Mouse (Mus musculus) kidney, adult 8-10 months (tissue): ENCODE measurements around the gene Poc1a.

Experiments used
- DNase-seq, 2 experiments: peaks; one replicate each; pipeline ENCODE4 v3.0.0; 2022

Gene Poc1a

GRCm38 (mm10) chr9:106280808-106281544 lies at the start of gene Poc1a:
TSS of gene Poc1a (plus strand) at chr9:106281061.
- DNase-seq: peak; percentile 96 to 97

DNA sequence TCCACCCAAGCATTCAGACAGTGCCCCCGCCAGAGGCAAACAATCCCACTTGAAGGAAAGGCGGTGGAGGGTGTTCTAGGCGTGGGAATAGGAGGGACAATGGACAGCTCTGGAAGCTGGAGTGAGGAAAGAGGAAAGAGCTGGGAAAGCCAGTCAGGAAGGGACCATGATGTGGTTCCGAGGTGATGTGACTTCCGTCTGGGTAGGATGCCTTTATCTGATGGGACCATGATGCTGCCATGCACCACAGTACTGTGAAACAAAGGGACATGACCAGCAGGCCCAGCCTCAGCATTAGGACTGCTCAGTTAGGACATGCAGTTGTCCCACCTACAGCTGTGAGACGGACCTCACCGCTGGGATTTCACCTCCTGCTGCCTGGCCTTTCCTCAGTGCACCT lies 49.6 kb upstream of the Poc1a start:
- DNase-seq: no peak

DNA sequence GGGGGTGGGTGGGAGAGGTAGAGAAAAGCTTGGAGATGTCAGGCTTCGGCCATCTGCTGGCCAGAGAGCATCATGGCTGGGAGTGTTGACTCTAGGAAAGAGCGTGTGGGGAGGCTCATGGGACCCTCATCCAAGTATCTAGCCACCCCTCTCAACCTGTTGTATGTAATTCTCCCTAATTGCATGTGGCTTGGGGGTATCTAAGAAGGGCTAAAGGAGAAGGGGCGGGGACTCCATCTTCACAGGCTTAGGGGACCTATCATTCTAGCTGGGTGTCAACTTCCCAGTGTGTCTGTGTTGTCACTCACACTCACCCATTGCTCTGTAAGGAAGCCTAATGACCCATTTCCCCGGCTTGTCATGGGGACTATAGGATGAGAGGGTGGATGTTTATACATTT lies 49.0 kb upstream of the Poc1a start:
- no peak for DNase-seq

GRCm38 (mm10) chr9:106232956-106233355 lies 47.9 kb upstream of the Poc1a start:
- no peak for DNase-seq

DNA sequence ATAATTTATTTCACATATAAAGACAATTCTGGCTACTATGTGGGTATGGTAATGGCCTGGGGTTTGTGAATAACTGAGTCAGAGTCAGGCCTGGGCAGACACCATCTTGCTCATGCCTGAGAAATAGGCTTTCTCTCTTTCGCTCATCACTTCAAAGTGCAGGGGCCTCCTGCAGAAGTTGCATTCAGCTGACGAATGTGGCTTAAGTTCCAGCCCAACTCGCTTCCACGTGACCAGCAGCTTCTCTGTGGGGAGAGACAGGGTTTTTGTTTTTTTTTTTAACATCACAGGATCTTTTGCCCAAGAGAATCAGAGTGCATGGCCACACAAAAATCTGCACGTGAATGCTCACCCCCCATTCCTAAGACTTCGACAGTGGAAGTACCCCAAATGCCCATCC lies 46.9 kb upstream of the Poc1a start:
- DNase-seq: no peak

GRCm38 (mm10) chr9:106235194-106235830 lies 45.5 kb upstream of the Poc1a start:
- DNase-seq: peak in 1 of 2 experiments; percentile 77

- DNase-seq: peak; percentile 81 to 84
These were observed 44.6 kb upstream of the Poc1a start for GRCm38 (mm10) chr9:106236156-106236817.

DNA sequence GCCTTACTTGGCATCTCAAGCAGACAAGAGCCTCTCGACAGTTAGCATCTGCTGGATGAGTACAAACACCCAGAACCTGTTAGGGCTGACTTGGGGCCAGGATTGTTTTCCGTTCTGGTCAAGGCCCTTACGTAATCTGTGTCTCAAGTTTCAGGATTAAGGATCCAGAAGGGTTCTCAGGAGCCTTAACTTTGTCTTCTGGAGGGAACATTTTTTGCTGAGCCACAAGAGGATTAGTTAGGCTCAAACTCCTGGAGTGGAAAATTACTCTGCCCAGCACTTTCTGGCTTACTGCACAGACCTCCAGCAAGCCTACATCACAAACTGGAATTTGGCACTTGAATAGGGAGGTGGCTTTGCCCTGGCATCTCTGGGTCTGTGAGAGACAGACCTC lies 44.0 kb upstream of the Poc1a start:
- peak; percentile 64 to 79 for DNase-seq

GRCm38 (mm10) chr9:106237401-106237800 lies 43.5 kb upstream of the Poc1a start:
- no peak for DNase-seq

GRCm38 (mm10) chr9:106237878-106238277 lies 43.0 kb upstream of the Poc1a start:
- no peak for DNase-seq

DNA sequence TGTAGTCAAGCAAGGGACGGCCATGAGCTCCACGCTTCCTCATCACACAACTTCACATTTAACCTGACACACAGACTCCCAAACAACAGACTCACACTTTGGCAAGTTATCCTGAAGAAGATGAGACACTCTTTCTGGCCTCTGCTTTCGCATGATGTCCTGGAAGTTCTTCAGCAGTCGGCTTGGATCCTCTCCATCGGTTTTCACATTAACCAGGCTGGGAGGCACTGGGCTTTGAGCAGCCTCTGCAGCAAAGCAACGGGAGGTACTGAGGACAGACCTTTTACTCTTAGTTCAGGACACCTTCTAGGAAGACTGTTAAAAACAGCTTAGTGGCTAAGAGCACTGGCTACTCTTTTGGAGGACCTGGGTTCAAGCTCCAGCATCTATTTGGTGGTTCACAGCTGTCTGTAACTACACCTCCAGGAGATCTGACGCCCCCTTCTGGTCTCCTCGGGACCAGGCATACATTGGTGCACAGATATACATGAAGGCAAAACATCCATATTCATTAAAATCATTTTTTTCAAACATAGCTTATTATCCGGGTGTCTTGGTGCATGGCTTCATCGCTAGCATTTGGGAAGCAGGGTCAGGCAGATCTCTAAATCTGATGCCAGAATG lies 39.2 kb upstream of the Poc1a start:
- peak; percentile 80 to 84 for DNase-seq

GRCm38 (mm10) chr9:106242813-106243488 lies 37.9 kb upstream of the Poc1a start:
- DNase-seq: no peak

DNA sequence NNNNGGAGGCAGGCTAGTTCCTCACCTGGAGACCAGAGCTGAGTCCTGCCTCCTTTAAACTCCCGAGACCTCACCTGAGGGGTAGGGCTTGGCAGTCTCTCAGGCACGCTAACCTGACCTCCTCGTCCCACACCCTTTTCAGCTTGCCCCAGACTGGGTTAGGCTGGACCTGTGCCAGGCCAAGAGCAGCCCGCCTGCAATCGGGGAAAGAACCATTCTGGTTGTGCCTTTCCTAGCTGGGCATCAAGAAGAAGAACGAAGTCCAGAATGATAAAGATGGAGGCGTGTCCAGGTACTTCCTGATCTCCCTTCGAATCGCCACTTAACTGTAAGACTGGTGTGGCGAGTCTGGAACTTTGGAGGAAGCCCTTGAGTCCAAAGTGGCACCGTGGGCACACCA lies 31.3 kb upstream of the Poc1a start:
- DNase-seq: no peak

GRCm38 (mm10) chr9:106250245-106250644 lies 30.6 kb upstream of the Poc1a start:
- DNase-seq: no peak

DNA sequence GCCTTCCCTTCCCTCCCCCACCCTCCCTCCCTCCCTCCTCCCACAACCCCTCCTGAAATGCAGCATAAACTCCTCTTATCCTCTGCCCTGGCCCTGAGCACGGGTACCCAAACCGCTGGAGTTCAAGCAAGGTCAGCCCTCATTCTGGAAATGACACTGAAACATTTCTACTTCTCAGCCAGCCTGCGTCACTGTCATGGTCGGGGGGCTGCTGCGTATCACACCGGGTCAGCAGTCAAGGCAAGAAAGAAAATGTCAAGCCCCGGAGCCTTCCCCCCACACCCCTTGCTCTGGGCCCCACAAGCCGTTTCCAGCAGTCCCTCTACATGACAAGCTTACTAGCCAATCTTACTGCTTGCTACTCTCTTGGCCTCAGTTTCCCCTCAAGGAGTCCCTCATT lies 29.8 kb upstream of the Poc1a start:
- no peak for DNase-seq

DNA sequence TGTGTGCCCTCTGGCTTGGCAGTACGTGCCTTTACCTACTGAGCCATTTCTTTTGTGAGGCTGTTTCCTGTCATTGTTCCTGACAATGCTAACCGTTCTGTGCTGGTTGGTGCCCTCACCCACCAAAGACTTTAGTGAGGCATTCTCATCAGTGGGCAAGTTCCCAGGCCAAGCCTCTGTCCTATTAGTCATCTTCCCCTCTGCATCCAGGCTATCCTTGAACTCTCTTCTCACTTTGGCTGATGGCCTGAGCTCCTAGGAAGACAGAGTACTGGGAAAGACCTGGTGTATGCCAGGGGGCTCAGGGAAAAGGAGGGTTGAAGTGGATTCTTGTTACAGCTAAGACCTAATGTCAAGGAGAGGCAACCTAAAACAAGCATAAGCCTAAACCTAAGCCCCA lies 26.9 kb upstream of the Poc1a start:
- no peak for DNase-seq

GRCm38 (mm10) chr9:106258412-106258811 lies 22.4 kb upstream of the Poc1a start:
- DNase-seq: no peak

DNA sequence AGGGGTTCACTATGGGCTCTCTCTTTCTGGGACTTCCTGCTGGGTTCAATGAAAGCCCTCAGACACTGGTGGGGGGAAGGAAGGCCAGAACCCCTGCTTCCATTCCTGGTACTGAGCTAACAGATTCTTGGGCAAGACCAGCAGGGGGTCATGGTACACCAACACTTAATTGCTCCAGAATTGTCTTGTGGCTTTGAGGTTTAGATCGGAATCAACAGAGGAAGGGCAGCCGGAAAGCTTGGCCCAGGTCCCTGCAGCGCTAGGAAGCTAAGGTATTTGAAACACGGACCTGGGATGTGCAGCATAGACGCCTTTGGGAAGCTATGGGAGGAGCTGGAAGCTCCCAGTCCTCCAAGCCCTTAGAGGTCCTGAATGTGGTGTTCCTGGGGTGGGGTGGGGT lies 21.9 kb upstream of the Poc1a start:
- no peak for DNase-seq

GRCm38 (mm10) chr9:106261058-106261457 lies 19.8 kb upstream of the Poc1a start:
- no peak for DNase-seq

DNA sequence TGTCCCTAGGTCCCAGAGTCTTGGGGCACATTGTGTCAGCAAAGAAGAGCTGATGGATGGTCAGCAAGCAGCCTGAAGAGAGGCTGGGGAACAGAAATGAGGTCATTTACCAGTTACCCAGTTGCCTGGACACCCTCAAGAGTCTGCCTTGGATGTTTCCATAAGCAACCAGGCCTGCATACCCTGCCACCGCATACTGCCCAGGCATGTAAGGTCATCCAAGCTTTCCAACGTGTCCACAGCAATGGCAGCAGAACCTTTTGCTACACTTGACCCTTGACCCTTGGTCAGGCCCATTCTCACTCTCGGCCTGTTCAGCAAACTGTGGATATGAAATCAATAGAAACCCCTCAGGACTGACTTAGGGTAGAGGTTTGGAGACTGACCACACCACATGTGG lies 19.4 kb upstream of the Poc1a start:
- no peak for DNase-seq

DNA sequence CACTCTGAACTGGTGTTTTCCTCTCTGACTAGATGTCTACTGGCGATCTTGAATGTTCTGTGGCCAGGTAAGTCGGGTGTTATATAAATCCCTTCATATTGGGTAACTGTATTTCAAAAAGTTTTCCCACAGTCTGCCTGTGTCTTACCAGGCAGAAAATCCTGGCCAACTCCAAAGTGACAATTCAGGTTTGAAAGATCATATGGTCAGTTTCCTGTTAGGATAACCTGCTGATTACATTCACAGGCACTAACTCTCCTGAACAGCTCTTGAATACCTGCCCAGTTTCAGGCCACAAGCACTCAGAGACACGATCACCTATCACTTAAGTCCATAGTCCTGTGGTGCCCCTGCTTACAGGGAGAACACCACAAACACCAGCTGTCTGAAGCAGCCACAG lies 18.8 kb upstream of the Poc1a start:
- DNase-seq: no peak

- DNase-seq: no peak
These were observed 17.4 kb upstream of the Poc1a start for GRCm38 (mm10) chr9:106263381-106263924.
